Mouse (Mus musculus): Measurements from ENCODE around the gene Abcb8.

Gene Abcb8

DNA sequence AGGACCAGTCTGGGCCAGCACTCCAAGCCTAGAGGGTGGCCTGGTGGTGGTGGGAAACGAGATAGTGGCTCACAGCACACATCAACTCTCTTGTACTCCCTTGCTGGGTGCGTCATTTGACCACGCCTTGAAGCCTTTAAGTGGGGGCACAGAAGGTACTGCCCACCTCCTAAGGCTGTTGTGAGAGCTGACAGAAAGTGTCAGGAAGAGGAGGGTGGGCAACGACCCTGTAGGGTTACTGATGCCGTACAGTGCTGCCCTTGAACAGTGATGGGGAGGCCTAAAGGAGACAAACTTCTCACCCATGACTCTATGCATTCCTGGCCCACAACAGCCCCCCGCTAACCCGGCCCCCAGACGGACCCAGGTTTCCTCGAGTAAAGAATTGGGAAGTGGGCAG is 27.0 kb upstream of the Abcb8 start:
- DNase-seq (ENCODE audit: low spot score in 2 of 2) = no peak

DNA sequence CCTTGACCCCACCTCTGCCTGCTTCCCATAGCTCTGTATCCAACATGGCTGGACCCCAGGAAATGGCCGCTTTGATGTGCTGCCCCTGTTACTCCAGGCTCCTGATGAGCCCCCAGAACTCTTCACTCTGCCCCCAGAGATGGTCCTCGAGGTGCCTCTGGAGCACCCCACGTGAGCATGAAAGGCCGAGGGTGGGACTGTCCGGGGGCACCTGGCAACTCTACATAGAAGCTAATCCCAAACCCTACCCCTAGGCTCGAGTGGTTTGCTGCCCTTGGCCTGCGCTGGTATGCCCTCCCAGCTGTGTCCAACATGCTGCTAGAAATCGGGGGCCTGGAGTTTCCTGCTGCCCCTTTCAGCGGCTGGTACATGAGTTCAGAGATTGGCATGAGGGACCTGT is 23.7 kb upstream of the Abcb8 start:
- no peak for DNase-seq (ENCODE audit: low spot score in 2 of 2)

DNA sequence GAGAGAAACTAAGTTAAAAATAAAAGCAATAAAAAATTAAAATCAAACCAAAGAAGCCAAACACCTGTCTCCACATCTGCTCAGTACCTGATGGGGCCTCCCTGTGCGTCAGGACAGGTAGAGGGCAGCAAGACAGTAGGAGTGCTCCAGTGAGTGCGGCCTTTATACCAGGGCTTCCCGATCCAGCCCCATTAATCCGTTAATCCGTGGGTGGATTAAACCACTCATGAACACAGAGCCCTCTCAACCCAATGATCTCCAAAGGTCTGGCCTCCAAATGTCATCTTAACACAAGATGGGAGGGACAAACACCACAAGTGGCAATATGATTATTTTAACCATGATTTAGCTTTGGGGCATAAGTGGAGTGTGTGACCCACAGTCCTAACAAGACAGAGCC is 19.7 kb upstream of the Abcb8 start:
- DNase-seq (ENCODE audit: low spot score in 2 of 2) = no peak

GRCm38 (mm10) chr5:24374216-24374615 is 19.2 kb upstream of the Abcb8 start:
- no peak for DNase-seq (ENCODE audit: low spot score in 2 of 2)

- DNase-seq (ENCODE audit: low spot score in 2 of 2) = no peak
Measured at GRCm38 (mm10) chr5:24374666-24375328, 18.7 kb upstream of the Abcb8 start.

DNA sequence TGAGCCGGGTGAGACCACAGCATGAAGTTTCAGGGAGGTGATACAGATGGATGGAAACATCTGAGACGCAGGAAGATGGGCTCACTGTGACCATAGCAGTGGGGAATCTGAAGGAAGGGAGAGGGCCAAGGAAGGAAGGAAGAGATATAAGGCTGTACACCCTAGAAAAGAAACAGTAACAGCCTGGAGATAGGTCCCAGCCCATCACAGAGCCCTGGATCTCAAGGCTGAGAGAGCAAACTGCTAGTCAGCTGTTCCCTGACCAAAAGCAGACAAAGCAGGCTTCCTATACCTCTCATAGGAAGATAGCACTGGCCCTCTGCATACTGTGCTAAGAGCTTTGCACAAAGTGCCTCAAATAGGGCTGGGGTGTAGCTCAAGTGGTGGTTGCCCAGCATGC is 14.8 kb upstream of the Abcb8 start:
- no peak for DNase-seq (ENCODE audit: low spot score in 2 of 2)

GRCm38 (mm10) chr5:24379501-24379900 is 14.0 kb upstream of the Abcb8 start:
- DNase-seq (ENCODE audit: low spot score in 2 of 2) = no peak

DNA sequence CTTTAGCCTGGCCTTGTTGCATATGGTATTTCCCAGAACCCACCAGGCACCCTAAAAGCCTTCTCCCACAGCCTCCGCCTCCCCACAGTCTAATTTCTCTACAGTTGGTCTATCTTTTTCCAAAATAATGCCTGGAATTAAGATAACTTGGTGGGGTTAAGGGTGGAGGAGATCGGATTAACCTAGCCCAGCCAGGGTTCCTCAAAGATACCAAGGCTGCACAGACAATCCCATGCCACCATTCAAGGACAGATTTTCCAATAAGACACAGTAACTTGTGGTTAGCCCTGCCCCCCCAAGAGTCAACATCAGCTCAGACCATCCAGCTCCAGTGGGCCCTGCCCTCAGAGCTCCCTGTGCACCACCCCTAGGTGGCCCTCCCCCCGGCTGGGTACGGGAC is 13.0 kb upstream of the Abcb8 start:
- DNase-seq (ENCODE audit: low spot score in 2 of 2) = no peak

- DNase-seq (ENCODE audit: low spot score in 2 of 2) = no peak
Measured at GRCm38 (mm10) chr5:24381486-24381885, 12.0 kb upstream of the Abcb8 start.

- DNase-seq (ENCODE audit: low spot score in 2 of 2) = no peak
Measured at GRCm38 (mm10) chr5:24381988-24382387, 11.5 kb upstream of the Abcb8 start.

GRCm38 (mm10) chr5:24383026-24383859 is 10.2 kb upstream of the Abcb8 start:
- DNase-seq (ENCODE audit: low spot score in 2 of 2) = peak; percentile 83 to 84

DNA sequence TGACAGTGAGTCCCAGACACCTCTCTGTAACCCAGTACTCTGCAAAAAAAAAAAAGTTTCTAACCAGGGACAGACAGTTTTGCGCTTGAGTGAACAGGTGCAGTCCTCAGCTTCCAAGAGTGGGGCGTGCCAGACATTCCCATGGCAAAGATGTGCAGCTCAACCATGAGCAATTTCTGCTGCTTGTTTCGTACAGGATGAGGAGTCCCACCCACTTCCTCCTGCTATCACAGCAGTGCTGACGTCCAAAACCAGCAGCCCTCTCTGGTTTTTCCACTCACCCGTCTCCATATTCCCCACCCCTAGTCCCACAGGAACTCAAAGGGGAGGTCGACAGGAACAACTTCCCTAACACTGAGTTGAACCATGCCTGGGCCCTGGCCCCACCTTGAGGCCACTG is 9.1 kb upstream of the Abcb8 start:
- peak; percentile 26 to 37 for DNase-seq (ENCODE audit: low spot score in 2 of 2)

GRCm38 (mm10) chr5:24385374-24385773 is 8.1 kb upstream of the Abcb8 start:
- DNase-seq (ENCODE audit: low spot score in 2 of 2) = no peak

DNA sequence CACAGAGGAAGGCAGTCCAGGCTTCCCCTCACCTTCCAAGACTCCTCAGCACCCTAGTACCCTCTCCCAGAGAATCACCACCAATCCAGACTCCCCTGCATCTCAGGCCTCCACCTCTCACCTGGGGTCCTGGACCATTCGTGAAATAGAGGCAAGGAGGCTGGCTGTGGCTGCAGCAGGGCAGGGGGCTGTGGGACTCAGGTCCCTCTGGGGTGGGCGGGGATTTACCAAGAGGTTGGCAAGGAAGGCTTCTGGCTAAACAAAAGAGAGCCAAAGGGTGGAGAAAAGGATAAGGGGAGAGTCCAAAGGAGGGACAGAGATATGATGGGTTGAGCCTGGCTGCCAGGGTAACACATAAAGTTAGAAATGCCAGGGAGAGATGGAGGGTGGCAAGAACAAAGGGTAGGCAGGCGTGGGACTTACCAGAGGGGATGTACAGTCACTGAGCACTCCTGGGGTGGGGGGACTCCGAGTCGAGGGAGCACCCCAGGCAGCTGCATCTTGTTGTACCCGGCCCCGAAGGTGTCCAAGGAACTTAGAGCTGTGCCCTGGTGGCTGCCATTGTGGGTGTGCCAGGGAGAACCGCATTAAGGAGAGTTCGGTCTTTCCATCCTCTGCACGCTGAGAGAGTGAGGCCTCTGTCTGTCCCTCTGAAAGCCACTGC is 7.4 kb upstream of the Abcb8 start:
- no peak for DNase-seq (ENCODE audit: low spot score in 2 of 2)

DNA sequence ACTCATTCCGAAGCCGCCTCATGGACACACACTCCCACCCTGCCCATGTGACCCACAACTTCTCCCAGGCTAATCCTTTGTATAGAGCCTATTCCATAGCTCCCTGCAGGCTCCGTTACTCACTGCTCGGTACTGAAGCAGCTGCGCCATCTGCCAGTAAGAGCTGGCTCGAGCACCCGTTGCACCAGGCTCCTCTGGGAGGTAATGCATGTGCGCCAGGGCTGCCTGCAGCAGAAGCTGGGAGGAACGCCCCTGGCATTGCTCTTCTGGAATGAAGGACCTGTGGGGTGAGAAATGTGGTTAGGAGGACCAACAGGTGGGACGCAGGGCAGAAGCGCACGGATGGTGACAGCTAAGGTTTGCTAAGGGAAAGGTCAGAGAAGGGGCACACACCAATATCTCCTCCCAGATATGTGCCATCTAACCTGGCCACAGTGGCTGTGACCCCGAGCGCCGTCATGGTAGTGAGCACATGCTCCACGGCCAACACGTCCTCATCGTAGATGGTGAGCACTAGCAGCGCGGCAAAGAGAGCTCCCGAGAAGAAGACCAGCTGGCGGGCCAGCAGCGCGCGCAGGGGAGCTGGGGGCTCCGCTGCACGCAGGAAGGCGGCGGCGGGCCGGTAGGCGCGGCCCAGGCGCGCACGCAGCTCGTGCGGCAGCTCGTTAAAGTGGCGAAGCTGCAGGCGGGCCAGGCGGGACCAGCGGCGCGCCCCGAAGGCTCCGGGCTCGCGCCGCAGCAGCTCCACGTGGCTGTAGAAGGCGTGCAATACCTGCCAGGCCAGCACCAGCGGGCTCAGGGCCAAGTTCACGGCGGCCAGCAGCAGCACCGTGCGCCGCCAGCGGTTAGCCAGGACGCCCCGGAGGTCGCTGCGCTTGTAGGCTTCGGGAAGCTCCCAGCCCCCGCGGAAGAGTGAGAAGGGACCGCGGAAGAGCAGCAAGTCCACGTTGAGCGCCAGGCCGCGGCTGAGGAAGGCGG is 5.9 kb upstream of the Abcb8 start:
- DNase-seq (ENCODE audit: low spot score in 2 of 2) = no peak

DNA sequence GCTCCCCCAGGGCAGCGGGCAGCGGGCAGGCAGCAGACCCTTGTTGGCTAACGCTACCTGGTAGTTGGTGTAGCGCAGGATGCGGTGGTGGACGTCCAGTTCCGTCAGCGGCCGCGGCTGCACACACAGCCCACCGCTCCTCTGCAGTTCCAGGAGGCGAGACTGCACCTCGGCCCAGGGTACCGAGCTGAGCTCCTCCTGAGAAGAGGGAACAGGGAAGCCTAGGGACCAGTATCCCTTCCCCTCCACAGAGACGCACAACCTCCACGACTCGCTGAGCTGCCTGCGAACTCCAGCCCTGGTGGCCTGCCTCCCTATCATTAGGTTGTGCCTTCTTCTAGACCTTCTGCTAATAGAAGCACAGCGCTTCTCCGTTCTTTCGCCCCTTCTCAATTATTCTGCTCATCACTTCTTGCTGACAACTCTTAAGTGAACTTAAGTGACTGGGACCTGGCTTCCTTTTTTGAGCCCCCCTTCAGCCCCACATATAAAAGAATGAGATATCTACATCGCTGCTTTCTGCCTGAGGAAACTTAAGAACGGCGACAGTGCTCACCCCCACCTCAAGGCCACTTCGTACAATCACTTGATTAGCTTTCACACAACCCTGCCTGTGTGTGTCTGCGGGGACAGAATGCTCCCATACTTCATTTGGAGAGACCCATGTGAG is 5.1 kb upstream of the Abcb8 start:
- no peak for DNase-seq (ENCODE audit: low spot score in 2 of 2)

DNA sequence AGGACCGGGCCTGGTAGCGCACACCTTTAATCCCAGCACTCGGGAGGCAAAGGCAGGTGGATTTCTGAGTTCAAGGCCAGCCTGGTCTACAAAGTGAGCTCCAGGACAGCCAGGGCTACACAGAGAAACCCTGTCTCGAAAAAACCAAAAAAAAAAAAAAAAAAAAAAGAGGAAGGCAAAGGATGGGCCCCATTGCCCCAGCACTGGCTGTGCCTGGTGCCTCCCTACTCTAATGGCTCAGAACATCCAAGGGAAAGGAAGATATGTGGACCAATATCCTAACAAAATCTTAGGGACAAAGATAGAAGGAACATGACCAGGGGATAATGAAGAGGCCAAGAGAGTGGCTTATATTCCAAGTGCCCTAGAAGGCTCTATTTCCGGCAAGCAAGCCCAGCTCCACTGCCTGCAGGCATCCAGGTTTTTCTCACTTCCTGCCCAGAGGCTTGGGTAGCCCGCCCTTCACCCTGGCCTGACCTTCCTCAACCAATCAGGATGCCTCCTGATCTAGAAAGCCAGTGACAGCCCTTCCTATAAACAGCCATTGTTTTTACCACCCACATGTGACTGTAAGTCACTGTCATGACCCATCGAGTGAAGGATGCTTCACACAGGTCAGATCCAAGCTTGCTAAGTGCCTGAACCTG is 4.3 kb upstream of the Abcb8 start:
- no peak for DNase-seq (ENCODE audit: low spot score in 2 of 2)

GRCm38 (mm10) chr5:24389658-24390020 is 3.8 kb upstream of the Abcb8 start:
- no peak for DNase-seq (ENCODE audit: low spot score in 2 of 2)

- no peak for DNase-seq (ENCODE audit: low spot score in 2 of 2)
Measured at GRCm38 (mm10) chr5:24391864-24392263, 1.6 kb upstream of the Abcb8 start, which contains the start of gene Atg9b. TSS of gene Atg9b (minus strand) at chr5:24392143.

- no peak for DNase-seq (ENCODE audit: low spot score in 2 of 2)
Measured at GRCm38 (mm10) chr5:24392724-24393123, 739 bp upstream of the Abcb8 start.

All from spleen, postnatal 36 days (tissue).